Mouse (Mus musculus) cerebellum, adult 2 months (tissue): ENCODE measurements around the gene Heatr5b. TPM values are rescaled to one million over a fixed set of nuclear protein-coding genes. Genes with fewer than 3 reads are reported as not detected.

ENCODE experiments used
- DNase-seq, 2 experiments: peaks; one replicate each; pipeline ENCODE4 v3.0.0; 2021
- H3K27ac ChIP-seq: fragments of 200-500 bp; 2 replicates; pipeline ENCODE4 v1.5.1; 2012; ENCODE audit warnings: low read length, control low read depth, inconsistent platforms; ENCODE audit not compliant: insufficient read depth
- H3K27me3 ChIP-seq: fragments of 200-500 bp; 2 replicates; pipeline ENCODE4 v1.6.1; 2012; ENCODE audit warnings: inconsistent platforms, mild to moderate bottlenecking, low read length, moderate library complexity; ENCODE audit not compliant: control insufficient read depth, insufficient read depth
- H3K4me1 ChIP-seq: fragments of 200-500 bp; 2 replicates; pipeline ENCODE4 v1.6.1; 2011; ENCODE audit warnings: low read length; ENCODE audit not compliant: control insufficient read depth, insufficient read depth
- H3K4me3 ChIP-seq: fragments of 200-500 bp; replicated peaks from 2 replicates; pipeline ENCODE3; 2011; ENCODE audit warnings: mild to moderate bottlenecking, low read depth, low read length, control low read depth; ENCODE audit not compliant: insufficient read depth
- CTCF ChIP-seq: fragments of 200-500 bp; IDR thresholded peaks from 2 replicates; pipeline ENCODE4 v1.5.1; 2011; ENCODE audit warnings: low read depth, mild to moderate bottlenecking, control low read depth, low read length, moderate library complexity, borderline replicate concordance; ENCODE audit not compliant: insufficient read depth
- POLR2A ChIP-seq: fragments of 200-500 bp; IDR thresholded peaks from 2 replicates; pipeline ENCODE4 v1.6.1; 2011; ENCODE audit warnings: low read length, control low read depth, borderline replicate concordance; ENCODE audit not compliant: insufficient read depth
- WGBS: fragments of 180-500 bp; shearing (Covaris S2); methylation state at CpG from one replicate; pipeline ENCODE4 v1.1.7; 2018; 5-methylcytosine and 5-hydroxymethylcytosine counted together
- polyA plus RNA-seq: library from polyadenylated mRNA; depleted of rRNA; stranded (reverse); fragments of >200 nt; gene quantifications from 2 replicates; pipeline ENCODE4 v1.2.3, GENCODE M21; 2012

Heatr5b gene
- polyA plus RNA-seq, 1 experiment = 36.0 TPM

DNA sequence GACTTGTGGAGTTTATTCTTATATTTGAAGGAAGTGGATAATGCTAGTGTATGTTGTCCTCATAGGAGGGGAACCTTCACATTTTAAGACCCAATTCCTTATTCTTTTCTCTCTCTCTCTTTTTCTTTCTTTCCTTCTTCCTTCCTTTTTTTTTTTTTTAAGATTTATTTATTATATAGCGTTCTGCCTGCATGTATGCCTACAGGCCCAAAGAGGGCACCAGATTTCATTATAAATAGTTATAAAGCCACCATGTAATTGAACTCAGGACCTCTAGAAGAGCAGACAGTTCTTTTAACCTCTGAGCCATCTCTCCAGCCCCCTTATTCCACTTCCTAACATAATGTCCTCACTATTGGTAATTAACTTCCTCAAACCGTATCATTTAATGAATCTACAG is 892 bp upstream of the Heatr5b start:
- Histone ChIP-seq H3K27ac (peak overlapping the region; percentile 41; the same call in 1 of the 2 replicates), H3K4me1 (no peaks in the 10 kb centered on the region; the same call in 1 of the 2 replicates), H3K27me3 (no peaks in the 10 kb centered on the region), H3K4me3 (peak overlapping the region; percentile 96)
- 11% methylated on average over 2 of the region's 2 CpGs for WGBS
- no peak for DNase-seq
- TF ChIP-seq POLR2A (no peak), CTCF (0 out of 2 replicates have a peak, but pooled peaks have one; percentile 1)

DNA sequence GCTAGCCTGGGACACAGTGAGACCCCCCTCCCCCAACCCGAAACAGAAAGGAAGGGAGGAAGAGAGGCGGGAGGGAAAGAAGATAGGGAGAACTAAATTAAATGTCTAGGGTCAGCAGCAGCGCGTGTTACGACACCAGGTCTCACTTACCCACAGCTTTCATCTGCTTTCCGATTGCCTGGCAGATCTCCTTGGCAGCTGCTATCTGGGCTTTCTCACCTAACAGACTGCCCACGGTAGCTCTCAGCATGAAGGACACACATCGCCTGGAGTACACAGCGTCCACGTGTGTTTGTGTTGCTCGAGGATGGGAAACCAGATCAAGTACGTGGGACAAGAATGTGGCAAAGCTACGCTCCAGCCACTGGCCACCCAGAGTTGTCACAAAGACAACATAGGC is 10.8 kb downstream of the Heatr5b start:
- no peak for TF ChIP-seq CTCF
- TF ChIP-seq POLR2A = no peak
- Histone ChIP-seq H3K4me3 (no peak overlapping the region), H3K27me3 (no peaks in the 10 kb centered on the region), H3K4me1 (no peaks in the 10 kb centered on the region), H3K27ac (no peak overlapping the region)
- DNase-seq = no peak
- 73% methylated on average over 13 of the region's 13 CpGs for WGBS

DNA sequence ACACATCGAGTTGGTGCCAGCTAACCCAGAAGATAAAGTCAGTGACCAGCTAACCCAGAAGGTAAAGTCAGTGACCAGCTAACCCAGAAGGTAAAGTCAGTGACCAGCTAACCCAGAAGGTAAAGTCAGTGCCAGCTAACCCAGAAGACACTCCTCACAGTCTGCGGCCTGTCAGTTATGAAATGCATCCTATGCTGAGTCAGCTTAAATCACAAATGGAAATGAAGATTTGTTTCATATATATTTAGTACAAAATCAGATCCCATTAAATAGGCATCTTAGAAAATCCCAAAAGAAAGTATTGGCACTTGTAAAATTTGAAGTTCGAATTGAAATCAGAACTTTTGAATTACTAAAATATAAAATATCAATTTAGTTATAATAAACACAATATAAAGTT is 25.6 kb downstream of the Heatr5b start:
- TF ChIP-seq CTCF (no peak), POLR2A (no peak)
- H3K4me1 ChIP-seq = no peaks in the 10 kb centered on the region
- 94% methylated on average over 3 of the region's 3 CpGs for WGBS
- no peaks in the 10 kb centered on the region for H3K27me3 ChIP-seq
- H3K4me3 ChIP-seq = no peak overlapping the region
- H3K27ac ChIP-seq = no peak overlapping the region
- no peak for DNase-seq

GRCm38 (mm10) chr17:78809019-78809418 is 26.1 kb downstream of the Heatr5b start:
- H3K4me1 ChIP-seq = no peaks in the 10 kb centered on the region
- TF ChIP-seq POLR2A = no peak
- DNase-seq = no peak
- H3K4me3 ChIP-seq = no peak overlapping the region
- no peaks in the 10 kb centered on the region for H3K27me3 ChIP-seq
- H3K27ac ChIP-seq = no peak overlapping the region

DNA sequence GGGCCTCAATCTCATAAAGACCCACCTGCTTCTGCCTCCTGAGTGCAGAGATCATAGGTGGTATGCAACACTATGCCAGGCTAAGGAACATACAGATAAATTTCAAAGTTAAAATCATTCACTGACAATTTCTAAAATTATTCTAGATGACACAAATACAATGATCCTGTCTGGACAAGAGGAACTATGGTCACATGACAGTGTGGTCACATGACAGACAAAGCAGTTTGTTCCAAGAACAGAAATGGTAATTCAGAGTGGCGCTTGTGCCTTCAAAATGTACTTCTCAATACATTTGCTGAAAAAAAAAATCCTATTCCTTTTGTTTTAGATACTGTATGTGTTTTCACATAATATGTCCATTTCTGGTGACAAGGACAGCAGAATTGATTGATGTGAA is 37.9 kb downstream of the Heatr5b start:
- WGBS = 98% methylated on average over 1 of the region's 1 CpGs
- TF ChIP-seq CTCF (no peak), POLR2A (no peak)
- H3K4me3 ChIP-seq = no peak overlapping the region
- H3K27ac ChIP-seq = no peak overlapping the region
- H3K27me3 ChIP-seq = no peaks in the 10 kb centered on the region
- no peak for DNase-seq
- H3K4me1 ChIP-seq = no peaks in the 10 kb centered on the region

GRCm38 (mm10) chr17:78794390-78794789 is 40.8 kb downstream of the Heatr5b start:
- WGBS = 77% methylated on average over 5 of the region's 5 CpGs
- no peak for DNase-seq
- H3K27me3 ChIP-seq = no peaks in the 10 kb centered on the region
- no peak overlapping the region for H3K27ac ChIP-seq
- TF ChIP-seq CTCF = no peak
- no peak overlapping the region for H3K4me3 ChIP-seq
- no peaks in the 10 kb centered on the region for H3K4me1 ChIP-seq

GRCm38 (mm10) chr17:78792122-78792521 is 43.0 kb downstream of the Heatr5b start:
- H3K4me1 ChIP-seq = no peaks in the 10 kb centered on the region
- DNase-seq = no peak
- H3K27me3 ChIP-seq = no peaks in the 10 kb centered on the region
- TF ChIP-seq POLR2A = no peak
- TF ChIP-seq CTCF = no peak
- no peak overlapping the region for H3K4me3 ChIP-seq
- no peak overlapping the region for H3K27ac ChIP-seq
- 70% methylated on average over 3 of the region's 3 CpGs for WGBS

DNA sequence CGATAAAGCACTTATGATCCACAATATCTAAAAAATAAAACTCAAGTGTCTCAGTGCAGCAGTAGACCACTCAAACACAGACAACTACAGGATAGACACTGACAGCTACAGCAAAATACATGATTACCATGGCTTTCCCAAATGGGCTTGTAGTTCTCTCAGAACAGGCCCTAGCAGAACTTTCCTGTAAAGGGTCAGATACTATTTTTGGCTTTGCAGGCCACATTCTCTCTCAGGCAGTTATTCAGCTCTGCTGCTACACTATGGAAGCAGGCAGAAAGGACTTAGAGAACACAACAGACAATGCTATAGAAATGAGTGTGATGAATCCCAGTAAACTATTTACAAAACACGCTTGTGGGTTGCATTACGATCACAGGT is 43.5 kb downstream of the Heatr5b start:
- H3K27me3 ChIP-seq = no peaks in the 10 kb centered on the region
- DNase-seq = no peak
- 82% methylated on average over 3 of the region's 3 CpGs for WGBS
- no peak overlapping the region for H3K27ac ChIP-seq
- no peak for TF ChIP-seq POLR2A
- no peak for TF ChIP-seq CTCF
- no peaks in the 10 kb centered on the region for H3K4me1 ChIP-seq
- H3K4me3 ChIP-seq = no peak overlapping the region
